Mouse (Mus musculus) large intestine, adult 2 months (tissue): ENCODE results near the gene Fam221b. TPM values are rescaled to one million over a fixed set of nuclear protein-coding genes. Genes with fewer than 3 reads are reported as not detected.

Experiments used
- DNase-seq: peaks from one replicate; pipeline ENCODE4 v3.0.0-alpha.2; 2012; ENCODE audit warnings: low read depth, low spot score
- WGBS: fragments of 180-500 bp; shearing (Covaris S2); methylation state at CpG from one replicate; pipeline ENCODE4 v1.1.7; 2018; 5-methylcytosine and 5-hydroxymethylcytosine counted together
- polyA plus RNA-seq: library from polyadenylated mRNA; depleted of rRNA; stranded (reverse); fragments of >200 nt; gene quantifications from 2 replicates; pipeline ENCODE4 v1.2.3, GENCODE M21; 2012

Gene Fam221b
- polyA plus RNA-seq, 1 experiment, result 0.02 TPM

- no peak for DNase-seq
- 2% methylated on average over 25 of the region's 25 CpGs for WGBS
Measured at GRCm38 (mm10) chr4:43669428-43669794, 466 bp upstream of the Fam221b start.

GRCm38 (mm10) chr4:43666412-43666811 lies 2.5 kb downstream of the Fam221b start:
- no peak for DNase-seq

GRCm38 (mm10) chr4:43657146-43657545 lies 11.8 kb downstream of the Fam221b start:
- WGBS, result 53% methylated on average over 4 of the region's 4 CpGs
- no peak for DNase-seq

More at GRCm38 (mm10) chr4:43666412-43666811, 2.5 kb downstream of the Fam221b start:
- WGBS, result 21% methylated on average over 4 of the region's 4 CpGs

- WGBS, result under 1% methylated on average over 34 of the region's 34 CpGs
- DNase-seq, result peak; percentile 92
Measured at GRCm38 (mm10) chr4:43656339-43657109, 12.4 kb downstream of the Fam221b start, which contains the start of gene Hint2. Gene Hint2, minus strand, starts transcription at chr4:43656466.

- WGBS, result 3% methylated on average over 34 of the region's 34 CpGs
- no peak for DNase-seq
Measured at GRCm38 (mm10) chr4:43655656-43656338, 13.1 kb downstream of the Fam221b start.

GRCm38 (mm10) chr4:43653161-43654015 lies 15.6 kb downstream of the Fam221b start, which contains the start of gene Spag8:
Gene Spag8, minus strand, starts transcription at chr4:43653594.
- DNase-seq, result no peak
- WGBS, result 28% methylated on average over 24 of the region's 24 CpGs

GRCm38 (mm10) chr4:43652726-43653125 lies 16.2 kb downstream of the Fam221b start:
- 87% methylated on average over 4 of the region's 4 CpGs for WGBS
- no peak for DNase-seq

GRCm38 (mm10) chr4:43649783-43650182 lies 19.2 kb downstream of the Fam221b start:
- no peak for DNase-seq
- WGBS, result 91% methylated on average over 3 of the region's 3 CpGs

GRCm38 (mm10) chr4:43640491-43640890 lies 28.5 kb downstream of the Fam221b start:
- no peak for DNase-seq
- 85% methylated on average over 6 of the region's 6 CpGs for WGBS

GRCm38 (mm10) chr4:43640076-43640475 lies 28.9 kb downstream of the Fam221b start:
- 65% methylated on average over 9 of the region's 9 CpGs for WGBS
- DNase-seq, result no peak

- WGBS, result 72% methylated on average over 6 of the region's 6 CpGs
- no peak for DNase-seq
Measured at GRCm38 (mm10) chr4:43636751-43637150, 32.2 kb downstream of the Fam221b start.

- DNase-seq, result no peak
- WGBS, result 73% methylated on average over 7 of the region's 7 CpGs
Measured at GRCm38 (mm10) chr4:43634621-43635374, 34.1 kb downstream of the Fam221b start.

- WGBS, result 72% methylated on average over 2 of the region's 2 CpGs
- DNase-seq, result no peak
Measured at GRCm38 (mm10) chr4:43633736-43634135, 35.2 kb downstream of the Fam221b start.

GRCm38 (mm10) chr4:43633296-43633695 lies 35.6 kb downstream of the Fam221b start:
- WGBS, result 85% methylated on average over 8 of the region's 8 CpGs
- no peak for DNase-seq

- DNase-seq, result no peak
- 49% methylated on average over 42 of the region's 42 CpGs for WGBS
Measured at GRCm38 (mm10) chr4:43631956-43632920, 36.7 kb downstream of the Fam221b start.

GRCm38 (mm10) chr4:43631046-43631955 lies 37.6 kb downstream of the Fam221b start, which contains the start of gene Npr2:
Gene Npr2, plus strand, starts transcription at chr4:43631935.
- no peak for DNase-seq

GRCm38 (mm10) chr4:43630671-43631045 lies 38.3 kb downstream of the Fam221b start:
- no peak for DNase-seq
- WGBS, result 42% methylated on average over 5 of the region's 5 CpGs

More at GRCm38 (mm10) chr4:43631046-43631955, 37.6 kb downstream of the Fam221b start, which contains the start of gene Npr2:
- WGBS, result 4% methylated on average over 55 of the region's 70 CpGs
